Mouse (Mus musculus): Measurements from ENCODE around the gene Fem1a. TPM values are rescaled to one million over a fixed set of nuclear protein-coding genes. Genes with fewer than 3 reads are reported as not detected.
A peak's percentile ranks its signal among the peaks of the same experiment; 100 is the strongest.

Gene Fem1a
- total and polyA plus RNA-seq, 2 experiments from 2014 or later = 37.1 to 82.1 TPM

DNA sequence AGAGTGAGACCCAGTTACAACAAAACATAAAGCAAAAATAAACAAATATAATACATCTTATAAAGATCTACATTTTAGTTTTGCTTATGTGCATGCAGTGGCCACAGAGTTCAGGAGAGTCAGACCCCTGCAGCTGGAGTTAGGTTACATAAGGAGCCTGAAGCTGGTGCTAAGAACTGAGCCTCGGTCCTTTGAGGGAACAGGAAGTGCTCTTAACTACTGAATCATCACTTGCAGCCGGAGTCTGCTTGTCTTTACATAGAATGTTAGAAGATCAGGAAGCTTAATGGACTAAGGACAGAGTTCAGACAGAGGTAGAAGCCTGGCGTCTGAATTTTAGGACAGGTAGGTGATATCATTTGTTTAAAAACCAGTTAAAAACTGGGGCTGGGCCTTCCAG is 32.3 kb downstream of the Fem1a start:
- H3K4me3 ChIP-seq (ENCODE audit: low read depth, low read length) = peak overlapping the region; percentile 58
- WGBS = 44% methylated on average over 3 of the region's 3 CpGs
- peak overlapping the region; percentile 93 for H3K27ac ChIP-seq (ENCODE audit: low read depth)
- peaks cover 33% of the 10 kb centered on the region for H3K36me3 ChIP-seq (replicated peaks; ENCODE audit: control insufficient read depth, insufficient read depth, low read length)
- H3K4me2 ChIP-seq (ENCODE audit: low read depth, low read length) = peak overlapping the region; percentile 70
- TF ChIP-seq CTCF (IDR thresholded peaks at IDR 0.05; ENCODE audit: low read depth) = no peak
- no peak for TF ChIP-seq EP300 (IDR thresholded peaks at IDR 0.05; ENCODE audit: low read depth)
- no peak for DNase-seq (ENCODE audit: low spot score)
- H3K4me1 ChIP-seq (ENCODE audit: control insufficient read depth, insufficient read depth) = peaks cover 27% of the 10 kb centered on the region
- ATAC-seq (ENCODE audit: insufficient read depth, low read depth) = no peak
- H3K27me3 ChIP-seq (ENCODE audit: control insufficient read depth, insufficient read depth, low read length) = no peaks in the 10 kb centered on the region
- H3K9ac ChIP-seq (replicated peaks; ENCODE audit: low read depth, low read length) = peak overlapping the region; percentile 57; the same call in 1 of the 2 replicates
- H3K9me3 ChIP-seq (replicated peaks; ENCODE audit: control insufficient read depth, low read length) = no peaks in the 10 kb centered on the region

DNA sequence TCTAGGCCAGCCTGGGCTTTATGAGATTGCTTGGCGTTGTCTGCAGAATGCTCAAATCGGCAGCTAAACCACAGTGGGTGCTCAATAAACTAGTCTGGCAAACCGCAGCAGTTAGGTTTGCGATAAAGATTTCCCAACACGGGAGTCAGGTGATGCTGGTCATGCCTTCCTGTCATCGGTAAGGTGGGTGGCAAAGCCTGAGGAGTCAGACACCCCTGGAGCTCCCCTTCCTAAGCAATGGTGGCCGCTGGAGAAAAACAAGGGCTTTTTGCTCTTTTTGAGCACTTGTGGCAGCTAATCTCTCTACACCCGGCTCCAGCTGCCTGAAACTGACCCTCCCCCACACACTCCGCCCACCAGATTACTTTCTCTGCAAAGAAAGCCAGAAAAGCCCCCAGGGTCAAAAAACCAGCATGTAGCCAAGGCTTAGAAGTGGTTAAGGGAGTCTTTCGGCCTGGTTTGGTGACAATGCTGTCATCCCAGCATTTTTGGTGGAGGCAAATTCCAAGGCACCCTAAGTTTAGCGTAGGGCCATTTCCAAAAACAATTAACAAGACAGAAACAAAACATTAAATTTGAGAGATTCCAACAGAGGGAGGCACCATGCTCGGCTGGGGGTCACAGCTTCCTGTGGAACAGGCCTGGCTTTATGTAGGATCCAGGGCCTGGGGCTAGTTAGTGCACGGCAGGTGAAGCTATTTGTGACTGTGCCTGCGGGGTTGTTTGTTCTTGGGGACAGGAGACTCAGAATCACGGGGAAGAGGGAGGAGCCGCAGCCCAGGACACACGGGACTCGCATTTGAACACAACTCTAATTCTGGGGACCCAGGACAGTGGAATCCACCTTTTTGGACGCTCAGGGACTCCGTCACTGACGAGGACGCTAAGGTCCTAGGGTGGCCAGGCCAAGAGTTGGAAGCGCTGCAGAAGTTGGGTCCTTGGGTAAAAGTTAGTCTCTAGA is 33.0 kb downstream of the Fem1a start:
- Histone ChIP-seq H3K4me1 (ENCODE audit: control insufficient read depth, insufficient read depth) (peaks cover 27% of the 10 kb centered on the region), H3K27me3 (ENCODE audit: control insufficient read depth, insufficient read depth, low read length) (no peaks in the 10 kb centered on the region), H3K9ac (replicated peaks; ENCODE audit: low read depth, low read length) (peak overlapping the region; percentile 57), H3K9me3 (replicated peaks; ENCODE audit: control insufficient read depth, low read length) (no peaks in the 10 kb centered on the region), H3K27ac (ENCODE audit: low read depth) (peak overlapping the region; percentile 93), H3K4me3 (ENCODE audit: low read depth, low read length) (peak overlapping the region; percentile 58), H3K36me3 (replicated peaks; ENCODE audit: control insufficient read depth, insufficient read depth, low read length) (peaks cover 25% of the 10 kb centered on the region), H3K4me2 (ENCODE audit: low read depth, low read length) (peak overlapping the region; percentile 70)
- DNase-seq (ENCODE audit: low spot score) (peak; percentile 54), ATAC-seq (ENCODE audit: insufficient read depth, low read depth) (peak; percentile 28)
- no peak for TF ChIP-seq EP300 (IDR thresholded peaks at IDR 0.05; ENCODE audit: low read depth)
- TF ChIP-seq CTCF (IDR thresholded peaks at IDR 0.05; ENCODE audit: low read depth) = no peak
- WGBS = 3% methylated on average over 23 of the region's 23 CpGs

DNA sequence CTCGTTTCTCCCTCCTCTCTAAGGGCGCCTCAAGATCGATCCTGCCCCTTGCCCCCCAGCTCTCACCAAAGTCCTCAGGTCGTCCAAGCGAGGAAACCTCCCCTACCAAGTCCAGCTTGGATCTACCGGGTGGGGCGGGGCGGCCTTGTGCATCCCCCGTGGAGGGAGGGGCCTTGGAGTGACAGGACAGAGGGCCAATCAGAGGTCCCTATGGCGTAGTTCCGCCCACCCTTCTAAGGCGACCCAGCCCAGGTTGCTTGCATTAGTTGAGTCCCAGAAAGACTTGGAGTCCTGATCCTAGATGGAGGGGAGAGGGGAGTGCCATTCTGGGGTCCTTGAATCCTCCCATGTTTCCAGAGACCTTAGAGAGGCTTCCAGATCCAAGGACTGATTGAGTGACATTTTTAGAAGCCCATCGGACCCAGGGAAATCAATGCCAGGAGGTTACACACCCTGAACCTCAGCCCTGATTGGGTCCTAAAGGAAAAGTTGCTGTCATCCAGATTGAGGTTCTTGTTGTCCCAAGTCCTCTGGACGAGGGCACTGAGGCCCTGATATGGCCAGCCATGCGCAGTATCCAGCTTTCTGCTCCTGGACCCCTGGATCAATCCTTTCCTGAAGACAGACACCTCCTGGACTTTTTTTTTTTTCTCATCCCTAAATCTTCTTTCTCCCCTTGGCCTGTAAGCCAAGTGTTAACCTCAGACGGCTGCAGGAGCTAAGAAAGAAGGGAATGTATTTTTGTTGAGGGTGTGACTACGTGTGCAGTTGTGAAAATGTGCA is 34.0 kb downstream of the Fem1a start:
- WGBS = 3% methylated on average over 17 of the region's 17 CpGs
- TF ChIP-seq EP300 (IDR thresholded peaks at IDR 0.05; ENCODE audit: low read depth) (peak; percentile 14; the same call in 1 of the 2 replicates), CTCF (IDR thresholded peaks at IDR 0.05; ENCODE audit: low read depth) (no peak)
- peak overlapping the region; percentile 58 for H3K4me3 ChIP-seq (ENCODE audit: low read depth, low read length)

DNA sequence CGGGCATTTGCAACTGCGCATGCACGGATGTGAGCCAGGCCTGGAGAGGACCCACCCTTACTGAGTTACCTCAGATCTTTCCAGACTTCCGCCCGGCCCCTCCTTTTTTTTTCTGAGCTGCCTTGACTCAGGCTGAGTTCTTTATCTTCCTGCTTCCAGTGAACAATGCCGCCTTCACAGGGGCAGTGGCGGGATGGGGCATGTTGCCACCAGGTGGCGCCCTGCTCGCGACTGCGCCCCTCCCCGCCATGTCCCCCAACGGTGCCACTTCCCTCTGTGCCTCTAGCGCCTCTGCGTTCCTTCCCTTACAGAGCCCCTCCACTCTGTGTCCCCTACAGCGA is 34.5 kb downstream of the Fem1a start:
- peak; percentile 87 for ATAC-seq (ENCODE audit: insufficient read depth, low read depth)
- 5% methylated on average over 16 of the region's 16 CpGs for WGBS

More for the DNA sequence above, 34.0 kb downstream of the Fem1a start:
- peak overlapping the region; percentile 93 for H3K27ac ChIP-seq (ENCODE audit: low read depth)
- peak overlapping the region; percentile 57 for H3K9ac ChIP-seq (replicated peaks; ENCODE audit: low read depth, low read length)
- H3K4me2 ChIP-seq (ENCODE audit: low read depth, low read length) = peak overlapping the region; percentile 70
- peaks cover 27% of the 10 kb centered on the region for H3K4me1 ChIP-seq (ENCODE audit: control insufficient read depth, insufficient read depth)
- ATAC-seq (ENCODE audit: insufficient read depth, low read depth) = peak; percentile 89
- H3K27me3 ChIP-seq (ENCODE audit: control insufficient read depth, insufficient read depth, low read length) = no peaks in the 10 kb centered on the region
- peak; percentile 92 for DNase-seq (ENCODE audit: low spot score)
- no peaks in the 10 kb centered on the region for H3K9me3 ChIP-seq (replicated peaks; ENCODE audit: control insufficient read depth, low read length)
- H3K36me3 ChIP-seq (replicated peaks; ENCODE audit: control insufficient read depth, insufficient read depth, low read length) = peaks cover 16% of the 10 kb centered on the region

DNA sequence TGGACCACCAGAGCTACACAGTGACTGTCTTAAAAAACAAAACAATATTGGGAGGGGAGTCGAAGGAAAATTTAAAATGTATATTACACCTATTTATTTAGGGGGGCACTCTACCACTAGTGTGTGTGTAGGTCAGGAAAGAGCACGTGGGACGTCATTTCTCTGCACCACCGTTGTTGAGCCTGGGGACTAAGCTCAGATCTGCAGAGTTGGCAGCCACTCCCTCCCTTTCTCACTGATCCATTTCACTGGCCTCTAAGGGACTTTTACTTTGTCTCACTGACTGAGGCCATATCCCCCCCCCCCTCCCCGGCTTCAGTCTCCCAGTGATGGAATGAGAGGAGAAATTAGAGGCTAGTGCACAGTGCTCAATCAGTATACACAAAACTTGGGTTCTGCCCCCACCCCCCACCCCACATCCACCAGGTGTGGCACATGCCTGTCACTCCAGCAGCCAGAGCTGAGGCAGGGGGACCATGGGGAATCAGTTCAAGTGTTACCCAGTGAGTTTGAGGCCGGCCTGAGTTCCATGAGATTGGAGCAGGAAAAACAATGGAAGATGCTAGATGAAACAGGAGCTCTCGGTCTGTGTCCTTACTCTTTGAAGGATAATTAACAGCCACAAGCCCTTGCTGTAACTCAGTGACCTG is 35.3 kb downstream of the Fem1a start:
- DNase-seq (ENCODE audit: low spot score) (no peak), ATAC-seq (ENCODE audit: insufficient read depth, low read depth) (no peak)
- WGBS = 78% methylated on average over 7 of the region's 7 CpGs
- Histone ChIP-seq H3K36me3 (replicated peaks; ENCODE audit: control insufficient read depth, insufficient read depth, low read length) (peaks cover 2% of the 10 kb centered on the region; the same call in 1 of the 2 replicates), H3K27me3 (ENCODE audit: control insufficient read depth, insufficient read depth, low read length) (no peaks in the 10 kb centered on the region), H3K4me1 (ENCODE audit: control insufficient read depth, insufficient read depth) (peaks cover 27% of the 10 kb centered on the region), H3K9me3 (replicated peaks; ENCODE audit: control insufficient read depth, low read length) (no peaks in the 10 kb centered on the region), H3K9ac (replicated peaks; ENCODE audit: low read depth, low read length) (peak overlapping the region; percentile 35; the same call in 1 of the 2 replicates), H3K4me3 (ENCODE audit: low read depth, low read length) (no peak overlapping the region), H3K27ac (ENCODE audit: low read depth) (peak overlapping the region; percentile 93), H3K4me2 (ENCODE audit: low read depth, low read length) (no peak overlapping the region; the same call in 1 of the 2 replicates)
- TF ChIP-seq EP300 (IDR thresholded peaks at IDR 0.05; ENCODE audit: low read depth) (no peak), CTCF (IDR thresholded peaks at IDR 0.05; ENCODE audit: low read depth) (no peak)

More for the DNA sequence above, 34.5 kb downstream of the Fem1a start:
- H3K9ac ChIP-seq (replicated peaks; ENCODE audit: low read depth, low read length) = peak overlapping the region; percentile 35
- peak overlapping the region; percentile 70 for H3K4me2 ChIP-seq (ENCODE audit: low read depth, low read length)
- no peaks in the 10 kb centered on the region for H3K27me3 ChIP-seq (ENCODE audit: control insufficient read depth, insufficient read depth, low read length)
- H3K4me3 ChIP-seq (ENCODE audit: low read depth, low read length) = no peak overlapping the region
- peaks cover 10% of the 10 kb centered on the region for H3K36me3 ChIP-seq (replicated peaks; ENCODE audit: control insufficient read depth, insufficient read depth, low read length)
- DNase-seq (ENCODE audit: low spot score) = peak; percentile 95
- peak overlapping the region; percentile 93 for H3K27ac ChIP-seq (ENCODE audit: low read depth)
- TF ChIP-seq CTCF (IDR thresholded peaks at IDR 0.05; ENCODE audit: low read depth) (peak; percentile 89), EP300 (IDR thresholded peaks at IDR 0.05; ENCODE audit: low read depth) (0 out of 2 replicates have a peak, but pooled peaks have one; percentile 31)
- no peaks in the 10 kb centered on the region for H3K9me3 ChIP-seq (replicated peaks; ENCODE audit: control insufficient read depth, low read length)
- peaks cover 27% of the 10 kb centered on the region for H3K4me1 ChIP-seq (ENCODE audit: control insufficient read depth, insufficient read depth)
